Mouse (Mus musculus) olfactory bulb, adult 2 months (tissue): ENCODE results near the gene Snrnp200.

Experiments used
- CTCF ChIP-seq: fragments of 200-500 bp; IDR thresholded peaks from 2 replicates; pipeline ENCODE4 v1.5.1; 2012; ENCODE audit warnings: low read depth, mild to moderate bottlenecking, low read length, moderate library complexity; ENCODE audit not compliant: insufficient read depth
- POLR2A ChIP-seq: fragments of 200-500 bp; IDR thresholded peaks from 2 replicates; pipeline ENCODE4 v1.6.1; 2012; ENCODE audit warnings: mild to moderate bottlenecking, low read depth, low read length, moderate library complexity; ENCODE audit not compliant: insufficient read depth

DNA sequence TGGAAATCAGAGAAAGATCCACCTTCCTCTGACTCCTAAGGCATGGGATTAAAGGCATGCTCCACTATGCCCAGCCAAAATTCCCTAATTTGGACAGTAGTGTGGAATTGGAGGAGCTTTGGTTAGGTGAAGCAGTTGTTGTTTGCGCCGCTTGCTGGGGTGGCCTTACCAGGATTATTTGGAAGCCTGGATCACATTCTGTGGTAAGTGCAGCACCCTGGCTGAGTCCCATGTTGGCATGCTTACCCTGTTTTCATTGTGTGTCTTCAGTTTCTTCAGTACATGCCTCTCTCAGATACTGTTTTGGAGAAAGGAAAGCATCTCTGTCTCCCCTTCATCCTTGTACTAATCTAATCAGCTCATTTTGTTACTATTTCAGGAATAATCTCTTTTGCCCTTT lies 66.4 kb downstream of the Snrnp200 start:
- no peak for TF ChIP-seq CTCF
- TF ChIP-seq POLR2A = no peak
